Mouse (Mus musculus) ES-Bruce4 (cell line): ENCODE results near the gene Serpina1b. TPM values are rescaled to one million over a fixed set of nuclear protein-coding genes. Genes with fewer than 3 reads are reported as not detected.

ENCODE experiments used
- H3K27ac ChIP-seq: 2 replicates; pipeline ENCODE4 v1.5.1; 2012; ENCODE audit warnings: low read length, inconsistent platforms; ENCODE audit not compliant: insufficient read depth
- H3K27me3 ChIP-seq: 2 replicates; pipeline ENCODE4 v1.6.1; 2012; ENCODE audit warnings: mild to moderate bottlenecking, low read length, inconsistent platforms; ENCODE audit not compliant: control insufficient read depth, poor library complexity, insufficient read depth, severe bottlenecking
- H3K36me3 ChIP-seq: 2 replicates; pipeline ENCODE4 v1.6.1; 2012; ENCODE audit warnings: inconsistent platforms, mild to moderate bottlenecking, low read length, moderate library complexity; ENCODE audit not compliant: control insufficient read depth, poor library complexity, insufficient read depth, severe bottlenecking
- H3K4me1 ChIP-seq: one replicate; pipeline ENCODE4 v1.8.1; 2011; ENCODE audit warnings: low read length; ENCODE audit not compliant: control insufficient read depth, insufficient read depth
- H3K4me3 ChIP-seq: 2 replicates; pipeline ENCODE4 v1.5.1; 2011; ENCODE audit warnings: low read depth, mild to moderate bottlenecking, low read length
- H3K9ac ChIP-seq: 2 replicates; pipeline ENCODE4 v1.6.1; 2012; ENCODE audit warnings: low read depth, mild to moderate bottlenecking, inconsistent platforms; ENCODE audit not compliant: poor library complexity, severe bottlenecking
- H3K9me3 ChIP-seq: replicated peaks from 2 replicates; pipeline ENCODE4 v1.6.1; 2012; ENCODE audit warnings: mild to moderate bottlenecking, low read length, inconsistent platforms; ENCODE audit not compliant: control insufficient read depth, poor library complexity, insufficient read depth, severe bottlenecking
- CTCF ChIP-seq: IDR thresholded peaks from one replicate; pipeline ENCODE4 v1.8.1; 2011; ENCODE audit warnings: low read depth, low read length
- EP300 ChIP-seq: IDR thresholded peaks from 2 replicates; pipeline ENCODE4 v1.6.1; 2011; ENCODE audit warnings: low read depth, low read length; ENCODE audit not compliant: insufficient read depth
- POLR2A ChIP-seq: IDR thresholded peaks from one replicate; pipeline ENCODE4 v1.8.1; 2011; ENCODE audit warnings: low read length; ENCODE audit not compliant: insufficient read depth
- polyA plus RNA-seq: library from polyadenylated mRNA; stranded (reverse); fragments of >200 nt; gene quantifications from 2 replicates; pipeline ENCODE4 v1.2.4, GENCODE M21; 2011; ENCODE audit warnings: low read depth; ENCODE audit not compliant: missing spikeins, insufficient read depth, insufficient read length

The Serpina1b gene
- polyA plus RNA-seq, 1 experiment: not detected

GRCm38 (mm10) chr12:103711537-103711936 lies 118.6 kb downstream of the Serpina1b start:
- no peaks in the 10 kb centered on the region for H3K9me3 ChIP-seq
- no peaks in the 10 kb centered on the region for H3K4me1 ChIP-seq
- H3K27me3 ChIP-seq: no peaks in the 10 kb centered on the region
- H3K36me3 ChIP-seq: no peaks in the 10 kb centered on the region
- no peak overlapping the region for H3K4me3 ChIP-seq
- no peak overlapping the region for H3K9ac ChIP-seq
- no peak overlapping the region for H3K27ac ChIP-seq
- no peak for TF ChIP-seq EP300
- TF ChIP-seq POLR2A: no peak
- TF ChIP-seq CTCF: no peak

GRCm38 (mm10) chr12:103710405-103710804 lies 119.8 kb downstream of the Serpina1b start:
- H3K4me3 ChIP-seq: no peak overlapping the region
- H3K4me1 ChIP-seq: no peaks in the 10 kb centered on the region
- no peak overlapping the region for H3K27ac ChIP-seq
- no peaks in the 10 kb centered on the region for H3K36me3 ChIP-seq
- no peaks in the 10 kb centered on the region for H3K27me3 ChIP-seq
- no peak overlapping the region for H3K9ac ChIP-seq
- no peak for TF ChIP-seq POLR2A
- TF ChIP-seq CTCF: no peak
- TF ChIP-seq EP300: no peak
- H3K9me3 ChIP-seq: no peaks in the 10 kb centered on the region

- no peak for TF ChIP-seq CTCF
- no peak for TF ChIP-seq EP300
- Histone ChIP-seq H3K4me3 (no peak overlapping the region), H3K9ac (no peak overlapping the region), H3K27me3 (no peaks in the 10 kb centered on the region), H3K36me3 (no peaks in the 10 kb centered on the region), H3K4me1 (no peaks in the 10 kb centered on the region), H3K9me3 (no peaks in the 10 kb centered on the region), H3K27ac (no peak overlapping the region)
These were observed 124.1 kb downstream of the Serpina1b start for GRCm38 (mm10) chr12:103706113-103706512.

GRCm38 (mm10) chr12:103705547-103705946 lies 124.6 kb downstream of the Serpina1b start:
- no peak overlapping the region for H3K4me3 ChIP-seq
- H3K27ac ChIP-seq: no peak overlapping the region
- H3K36me3 ChIP-seq: no peaks in the 10 kb centered on the region
- H3K9me3 ChIP-seq: no peaks in the 10 kb centered on the region
- no peaks in the 10 kb centered on the region for H3K27me3 ChIP-seq
- H3K9ac ChIP-seq: no peak overlapping the region
- TF ChIP-seq CTCF (no peak), EP300 (no peak), POLR2A (no peak)
- H3K4me1 ChIP-seq: no peaks in the 10 kb centered on the region

- TF ChIP-seq POLR2A: no peak
- no peak for TF ChIP-seq CTCF
- no peak for TF ChIP-seq EP300
- Histone ChIP-seq H3K27me3 (no peaks in the 10 kb centered on the region), H3K9me3 (no peaks in the 10 kb centered on the region), H3K4me3 (no peak overlapping the region), H3K9ac (no peak overlapping the region), H3K4me1 (no peaks in the 10 kb centered on the region), H3K27ac (no peak overlapping the region), H3K36me3 (no peaks in the 10 kb centered on the region)
These were observed 129.9 kb downstream of the Serpina1b start for GRCm38 (mm10) chr12:103700144-103700750.

- no peaks in the 10 kb centered on the region for H3K9me3 ChIP-seq
- H3K27me3 ChIP-seq: no peaks in the 10 kb centered on the region
- H3K9ac ChIP-seq: no peak within 1 kb of the TSS
- H3K4me1 ChIP-seq: no peaks in the 10 kb centered on the region
- no peak within 1 kb of the TSS for H3K4me3 ChIP-seq
- H3K36me3 ChIP-seq: no peaks in the 10 kb centered on the region
- no peak within 1 kb of the TSS for H3K27ac ChIP-seq
- TF ChIP-seq CTCF: no peak
- TF ChIP-seq EP300: no peak
- TF ChIP-seq POLR2A: no peak
These were observed 134.7 kb downstream of the Serpina1b start, which contains the start of gene Serpina1f for GRCm38 (mm10) chr12:103695429-103695828. Serpina1f (minus strand) TSS chr12:103695529.
